ENCODE assay signal across 18 mouse cellular contexts in the genomic region with DNA sequence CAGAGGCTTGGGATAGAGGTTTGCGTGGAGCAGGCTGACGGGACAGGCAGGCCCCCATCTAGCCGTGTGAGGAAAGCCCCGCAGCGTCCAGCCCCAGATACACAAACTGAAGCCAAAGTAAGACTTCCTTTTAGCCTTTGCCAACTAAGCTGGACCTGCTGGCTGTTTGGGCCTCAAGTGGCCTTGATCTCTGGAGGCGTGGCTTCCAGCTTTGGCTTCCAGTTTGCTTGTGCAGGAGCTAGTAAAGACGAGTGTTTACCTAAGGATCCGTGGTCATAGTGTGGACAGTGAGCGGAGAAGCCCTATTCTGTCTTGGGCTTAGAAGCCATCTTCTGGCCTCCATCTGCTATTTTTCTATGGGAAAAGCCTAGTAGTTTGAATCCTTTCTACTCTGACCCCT. TPM values are rescaled to one million over a fixed set of nuclear protein-coding genes. Genes with fewer than 3 reads are reported as not detected.
A peak's percentile ranks its signal among the peaks of the same experiment; 100 is the strongest.
DNase-seq lines count a peak whose midpoint lies in the region.
"Had no signal": no experiment of that assay in that cellular context is flagged by ENCODE, and none has a peak within 500 bp of the region (broad histone marks: within the 10 kb centered on the region; RNA-seq: fewer than 3 reads in every experiment).

No protein-coding gene starts in this region.

- peak; percentile 13 for DNase-seq in kidney, adult 18-20 months
- DNase-seq in kidney, postnatal 10 days: no peak
- peak; percentile 26 for DNase-seq in ovary, adult 18-20 months (ENCODE audit: low spot score)
- no peak for DNase-seq in ovary, postnatal 14 days (ENCODE audit: low spot score)
- peak; percentile 42 for DNase-seq in adrenal gland, adult 8-10 months
- peak; percentile 10 for DNase-seq in lung, postnatal 25 days (ENCODE audit: low spot score)
- DNase-seq in cerebellum, adult 11-12 months: no peak
- DNase-seq: B cell, adult 2 months; cerebellum, adult 18-20 months; cerebellum, postnatal 36 days; heart, postnatal 36 days; midbrain, embryonic 14.5 days; retina, postnatal 1 day; right cerebral cortex, postnatal 4 days had no signal

RNA-seq across cellular contexts. Expression of a gene that starts 16.7 kb away (rescaled TPM):
- under 1 TPM in 2 of 4 experiments, not detected in 2; 0.23 to 0.27 TPM for total RNA-seq in adrenal gland, adult 8-10 months (2022)
- total RNA-seq: gastrocnemius, adult 8-10 months; heart, adult 2 months; heart, postnatal 36 days; layer of hippocampus, postnatal 25 days; left cerebral cortex, postnatal 10 days had no signal

RNA-seq across cellular contexts. Expression of a gene that starts 16.7 kb away (rescaled TPM):
- total RNA-seq in adrenal gland, adult 8-10 months (2022): under 1 TPM in 1 of 4 experiments, not detected in 3; 0.22 TPM
- total RNA-seq: gastrocnemius, adult 8-10 months; heart, adult 2 months; heart, postnatal 36 days; left cerebral cortex, postnatal 10 days had no signal

RNA-seq across cellular contexts. Expression of a gene that starts 58.7 kb away (rescaled TPM):
- 1 to 10 TPM; 1.0 to 2.6 (median 1.3) TPM for total RNA-seq in adrenal gland, adult 8-10 months (2022)

RNA-seq across cellular contexts. Expression of a gene that starts 59.3 kb away (rescaled TPM):
- 10 to 100 TPM; 37.7 to 43.1 (median 41.9) TPM for total RNA-seq in adrenal gland, adult 8-10 months (2022)

Comparison
In these comparisons a context has a peak if more than half of its experiments do, and no peak if none do; other contexts are left out.
1. DNase-seq: peak in kidney, adult 18-20 months (single experiment), ovary, adult 18-20 months (single experiment), adrenal gland, adult 8-10 months (single experiment) and lung, postnatal 25 days (single experiment); none in kidney, postnatal 10 days (single experiment), ovary, postnatal 14 days (single experiment) and cerebellum, adult 11-12 months (single experiment).